In the genomic region with DNA sequence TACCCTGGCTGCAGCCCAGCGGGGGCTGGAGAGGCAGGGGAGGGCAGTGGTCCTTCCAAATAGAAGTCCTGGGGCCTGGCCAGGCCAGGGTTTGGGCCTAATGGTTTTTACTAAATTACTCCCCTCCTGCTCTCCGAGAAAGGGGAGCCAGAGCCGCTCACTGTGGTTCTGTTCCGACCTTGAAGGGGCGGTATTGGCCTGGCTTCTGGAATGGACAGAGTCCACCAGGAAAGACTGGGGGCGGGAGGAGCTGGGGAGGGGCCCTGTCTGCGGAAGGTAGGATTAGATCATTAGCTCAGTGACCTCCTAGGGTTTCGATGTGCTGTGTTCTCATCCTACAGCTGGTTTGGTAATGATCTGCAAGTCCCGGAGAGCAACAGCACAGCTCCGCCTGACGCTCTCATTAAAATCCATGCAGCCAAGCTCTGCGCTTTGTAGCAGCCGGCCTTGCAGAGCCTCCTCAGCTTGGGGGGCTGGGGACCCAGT, we compare ENCODE assay signal across 8 mouse cellular contexts. TPM values are rescaled to one million over a fixed set of nuclear protein-coding genes. Genes with fewer than 3 reads are reported as not detected.
A peak's percentile ranks its signal among the peaks of the same experiment; 100 is the strongest.
DNase-seq lines count a peak whose midpoint lies in the region; ATAC-seq and TF ChIP-seq lines count a peak whose summit lies in the region.
"Had no signal": no experiment of that assay in that cellular context is flagged by ENCODE, and none has a peak within 500 bp of the region (broad histone marks: within the 10 kb centered on the region; RNA-seq: fewer than 3 reads in every experiment).

No protein-coding gene starts in this region.

- peaks cover 49% of the 10 kb centered on the region for H3K4me1 ChIP-seq in lung, embryonic 16.5 days (replicated peaks; ENCODE audit: control insufficient read depth, insufficient read depth, low read length)
- H3K4me1 ChIP-seq in heart, embryonic 15.5 days (replicated peaks): peaks cover 59% of the 10 kb centered on the region
- H3K4me1 ChIP-seq in olfactory bulb, adult 2 months (ENCODE audit: control insufficient read depth, insufficient read depth, low read length): peaks cover 52% of the 10 kb centered on the region

- peak overlapping the region; percentile 41 for H3K9ac ChIP-seq in lung, embryonic 16.5 days (ENCODE audit: low read length)
- peak overlapping the region; percentile 20; the same call in 1 of the 2 replicates for H3K9ac ChIP-seq in heart, embryonic 15.5 days
- H3K9ac ChIP-seq: liver, embryonic 14.5 days had no signal

- 43% methylated on average over 13 of the region's 13 CpGs for WGBS in lung, embryonic 16.5 days
- WGBS in heart, embryonic 15.5 days: 40% methylated on average over 13 of the region's 13 CpGs
- 28% methylated on average over 13 of the region's 13 CpGs for WGBS in olfactory bulb, adult 2 months

- peak overlapping the region; percentile 77 for H3K27ac ChIP-seq in lung, embryonic 16.5 days (ENCODE audit: low read length)
- H3K27ac ChIP-seq in heart, embryonic 15.5 days: peak overlapping the region; percentile 80
- H3K27ac ChIP-seq in olfactory bulb, adult 2 months (ENCODE audit: insufficient read depth, low read depth, low read length): 0 out of 2 replicates have a peak overlapping the region, but pooled peaks have one; percentile 16
- H3K27ac ChIP-seq: liver, embryonic 14.5 days had no signal

- H3K4me3 ChIP-seq in lung, embryonic 16.5 days (ENCODE audit: low read length): no peak overlapping the region
- H3K4me3 ChIP-seq in heart, embryonic 15.5 days: no peak overlapping the region
- no peak overlapping the region for H3K4me3 ChIP-seq in olfactory bulb, adult 2 months (ENCODE audit: insufficient read depth, low read depth, low read length)

- no peaks in the 10 kb centered on the region for H3K27me3 ChIP-seq in lung, embryonic 16.5 days (ENCODE audit: control insufficient read depth, insufficient read depth, low read depth, low read length)
- no peaks in the 10 kb centered on the region for H3K27me3 ChIP-seq in heart, embryonic 15.5 days

- no peak for TF ChIP-seq CTCF in olfactory bulb, adult 2 months (IDR thresholded peaks at IDR 0.05; ENCODE audit: insufficient read depth, low read depth, low read length)

- H3K9me3 ChIP-seq in lung, embryonic 16.5 days (ENCODE audit: control insufficient read depth, low read length): no peaks in the 10 kb centered on the region
- no peaks in the 10 kb centered on the region for H3K9me3 ChIP-seq in heart, embryonic 15.5 days (replicated peaks)

- peak; percentile 18; the same call in 1 of the 2 replicates for ATAC-seq in lung, embryonic 16.5 days (ENCODE audit: low read depth)
- no peak for ATAC-seq in heart, embryonic 15.5 days (replicated peaks; ENCODE audit: insufficient number of reproducible peaks, insufficient read depth, low FRiP score, low read depth)
- no peak for ATAC-seq in inflammation-experienced regulatory T-cells, adult 6 months

- no peak for DNase-seq in lung, adult 18-20 months
- peak; percentile 77 for DNase-seq in kidney, postnatal 14 days
- no peak for DNase-seq in left cerebral cortex, adult 11 months (ENCODE audit: low spot score)

- H3K4me2 ChIP-seq in lung, embryonic 16.5 days (ENCODE audit: low read depth, low read length): no peak overlapping the region
- no peak overlapping the region for H3K4me2 ChIP-seq in heart, embryonic 15.5 days

- peaks cover 28% of the 10 kb centered on the region for H3K36me3 ChIP-seq in lung, embryonic 16.5 days (ENCODE audit: control insufficient read depth, insufficient read depth, low read length)
- peaks cover 31% of the 10 kb centered on the region for H3K36me3 ChIP-seq in heart, embryonic 15.5 days

- no peak for TF ChIP-seq POLR2A in olfactory bulb, adult 2 months (IDR thresholded peaks at IDR 0.05; ENCODE audit: insufficient read depth, low read depth, low read length)

RNA-seq across cellular contexts. Expression of a gene that starts 14.1 kb away (rescaled TPM):
- 7.7 and 13.2 TPM in 2 replicates for polyA plus RNA-seq in lung, embryonic 16.5 days (2015; fragmentation: Nextera tagmentation; extraction: Ambion mirVana)
- 0.28 and 1.7 TPM in 2 replicates for polyA plus RNA-seq in heart, embryonic 15.5 days (2015; fragmentation: Nextera tagmentation; extraction: Ambion mirVana)
- polyA plus RNA-seq in olfactory bulb, adult 2 months (2012; ENCODE audit: insufficient read depth, insufficient read length, low replicate concordance, missing spikeins): not detected in 2 replicates
- polyA plus RNA-seq in inflammation-experienced regulatory T-cells, adult 6 months (2017; shearing (Covaris generic)): not detected

RNA-seq across cellular contexts. Expression of a gene that starts 14.5 kb away (rescaled TPM):
- polyA plus RNA-seq in lung, embryonic 16.5 days (2015; fragmentation: Nextera tagmentation; extraction: Ambion mirVana): 0.15 TPM in 1 of 2 replicates, not detected in the other
- polyA plus RNA-seq in heart, embryonic 15.5 days (2015; fragmentation: Nextera tagmentation; extraction: Ambion mirVana): 0.05 and 0.34 TPM in 2 replicates
- polyA plus RNA-seq in olfactory bulb, adult 2 months (2012; ENCODE audit: insufficient read depth, insufficient read length, low replicate concordance, missing spikeins): not detected in 2 replicates
- not detected for polyA plus RNA-seq in inflammation-experienced regulatory T-cells, adult 6 months (2017; shearing (Covaris generic))
- polyA plus RNA-seq: liver, embryonic 14.5 days had no signal

RNA-seq across cellular contexts. Expression of a gene that starts 42.8 kb away (rescaled TPM):
- polyA plus RNA-seq in lung, embryonic 16.5 days (2015; fragmentation: Nextera tagmentation; extraction: Ambion mirVana): 4.2 and 4.3 TPM in 2 replicates
- 2.9 and 3.4 TPM in 2 replicates for polyA plus RNA-seq in heart, embryonic 15.5 days (2015; fragmentation: Nextera tagmentation; extraction: Ambion mirVana)
- not detected in 2 replicates for polyA plus RNA-seq in olfactory bulb, adult 2 months (2012; ENCODE audit: insufficient read depth, insufficient read length, low replicate concordance, missing spikeins)
- under 1 TPM in 1 of 3 experiments, not detected in 2; 0.57 TPM for polyA plus RNA-seq in inflammation-experienced regulatory T-cells, adult 6 months (2017; shearing (Covaris generic))

Comparison
In these comparisons a context has a peak if more than half of its experiments do, and no peak if none do; other contexts are left out.
1. H3K27ac ChIP-seq: peak in every context shown above with its lines; median percentile 80 in heart, embryonic 15.5 days; 77 in lung, embryonic 16.5 days; 16 in olfactory bulb, adult 2 months.